Mouse (Mus musculus): Measurements from ENCODE around the gene Eif4e3.

DNA sequence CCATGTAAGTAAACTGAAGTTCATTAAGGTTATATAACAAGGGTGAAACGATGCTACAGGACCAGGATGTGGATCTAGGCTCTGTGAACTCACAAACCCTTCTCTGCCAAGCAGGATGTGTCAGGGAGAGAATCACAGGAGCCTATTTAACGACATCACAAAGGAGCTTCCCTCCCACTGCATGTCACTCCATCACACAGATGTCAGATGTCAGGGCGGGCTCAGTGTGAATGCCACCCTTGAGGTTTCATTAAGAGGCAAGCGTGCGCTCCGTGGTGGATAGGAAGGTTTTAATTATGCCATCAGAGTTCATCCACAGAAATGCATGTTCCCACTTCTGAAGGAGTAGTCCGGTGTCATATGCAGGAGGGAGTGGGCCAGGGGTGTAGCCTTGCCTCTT, 60.5 kb downstream of the Eif4e3 start:
- no peak for TF ChIP-seq POLR2A (IDR thresholded peaks at IDR 0.05; ENCODE audit: control insufficient read depth, low read depth, low read length)
- no peak for TF ChIP-seq CTCF (IDR thresholded peaks at IDR 0.05; ENCODE audit: control insufficient read depth, insufficient read depth, insufficient replicate concordance, low read depth, low read length)

Measured in testis, adult 2 months (tissue).